Mouse (Mus musculus) adipose tissue, adult 10 weeks (tissue): ENCODE measurements around the gene 2310034C09Rik. TPM values are rescaled to one million over a fixed set of nuclear protein-coding genes. Genes with fewer than 3 reads are reported as not detected.

Source experiments
- polyA plus RNA-seq: library from polyadenylated mRNA; stranded (reverse); fragments of 350-450 nt; fragmentation: Illumina TruSeq; extraction: RNeasy Lipid Tissue Mini Kit (QIAGEN cat#74804); gene quantifications from one replicate; pipeline ENCODE4 v1.2.3, GENCODE M21; 2014; ENCODE audit warnings: low read depth, low replicate concordance

The 2310034C09Rik gene
- not detected for polyA plus RNA-seq

DNA sequence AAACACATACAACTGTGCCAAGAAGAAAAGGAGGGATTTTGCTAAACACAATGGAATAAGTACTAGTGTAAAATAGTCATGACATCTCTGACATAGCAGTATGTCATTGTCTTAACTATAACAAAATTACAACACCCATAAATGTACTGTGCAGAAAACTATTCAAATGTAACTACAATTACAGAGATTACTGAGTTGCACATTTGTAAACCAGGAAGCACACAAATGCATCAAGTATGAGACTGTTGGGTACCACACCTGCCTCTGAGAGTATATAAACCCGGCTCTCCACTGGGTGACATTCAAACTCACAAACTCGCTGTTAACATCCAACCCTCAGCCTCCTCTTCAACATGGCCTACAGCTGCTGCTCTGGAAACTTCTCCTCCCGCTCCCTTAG lies at the start of gene 2310034C09Rik:
TSS of gene 2310034C09Rik (plus strand) at position 301 of the 400 bp plus-strand sequence.

DNA sequence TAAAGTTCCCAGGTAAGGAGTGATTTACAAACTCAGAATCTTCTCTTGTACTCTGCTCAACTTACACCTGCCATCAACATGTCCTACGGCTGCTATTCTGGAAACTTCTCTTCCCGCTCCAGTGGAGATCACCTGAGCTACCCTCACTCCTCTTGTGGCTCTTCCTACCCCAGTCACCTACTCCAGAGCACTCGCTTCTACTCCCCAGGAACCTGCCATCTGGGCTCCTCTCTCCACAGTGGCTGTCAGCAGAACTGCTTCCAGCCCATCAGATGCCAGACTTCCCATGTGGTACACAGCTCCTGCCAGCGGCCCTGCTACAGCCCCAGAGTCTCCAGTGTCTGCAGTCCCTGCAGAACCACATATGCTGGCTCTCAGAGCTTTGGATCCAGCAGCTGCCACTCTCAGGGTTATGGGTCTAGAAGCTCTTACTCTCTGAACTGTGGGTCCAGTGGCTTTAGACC lies 29.8 kb upstream of the 2310034C09Rik start, which contains the start of gene Krtap13-1:
TSS of gene Krtap13-1 (plus strand) at position 51 of the 464 bp plus-strand sequence.

DNA sequence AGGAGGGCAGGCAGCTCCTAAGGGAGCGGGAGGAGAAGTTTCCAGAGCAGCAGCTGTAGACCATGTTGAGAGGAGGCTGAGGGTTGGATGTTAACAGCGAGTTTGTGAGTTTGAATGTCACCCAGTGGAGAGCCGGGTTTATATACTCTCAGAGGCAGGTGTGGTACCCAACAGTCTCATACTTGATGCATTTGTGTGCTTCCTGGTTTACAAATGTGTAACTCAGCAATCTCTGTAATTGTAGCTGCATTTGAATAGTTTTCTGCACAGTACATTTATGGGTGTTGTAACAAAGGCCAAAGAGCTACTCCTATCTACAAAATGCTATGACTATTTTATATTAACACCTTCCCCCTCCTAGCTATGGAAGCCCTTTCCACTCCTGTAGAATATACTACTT lies 7.1 kb upstream of the 2310034C09Rik start, which contains the start of gene Krtap13:
TSS of gene Krtap13 (minus strand) at position 101 of the 400 bp plus-strand sequence.

DNA sequence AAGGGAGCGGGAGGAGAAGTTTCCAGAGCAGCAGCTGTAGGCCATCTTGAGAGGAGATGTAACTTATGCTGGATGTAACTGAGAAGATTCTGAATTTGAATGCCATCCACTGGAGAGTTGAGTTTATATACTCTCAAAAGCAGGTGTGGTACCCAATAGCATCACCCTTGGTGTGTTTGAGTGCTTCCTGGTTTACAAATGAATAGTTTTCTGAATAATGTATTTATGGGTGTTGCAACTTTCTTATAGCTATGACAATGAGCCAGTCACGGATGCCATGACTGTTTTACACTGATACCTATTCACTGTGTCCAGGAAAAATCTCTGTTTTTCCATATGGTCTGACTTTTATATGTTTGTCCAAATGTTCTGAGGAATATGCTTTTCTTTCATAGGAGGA lies 15.5 kb downstream of the 2310034C09Rik start, which contains the start of gene 2310057N15Rik:
TSS of gene 2310057N15Rik (minus strand) at position 101 of the 400 bp plus-strand sequence.

DNA sequence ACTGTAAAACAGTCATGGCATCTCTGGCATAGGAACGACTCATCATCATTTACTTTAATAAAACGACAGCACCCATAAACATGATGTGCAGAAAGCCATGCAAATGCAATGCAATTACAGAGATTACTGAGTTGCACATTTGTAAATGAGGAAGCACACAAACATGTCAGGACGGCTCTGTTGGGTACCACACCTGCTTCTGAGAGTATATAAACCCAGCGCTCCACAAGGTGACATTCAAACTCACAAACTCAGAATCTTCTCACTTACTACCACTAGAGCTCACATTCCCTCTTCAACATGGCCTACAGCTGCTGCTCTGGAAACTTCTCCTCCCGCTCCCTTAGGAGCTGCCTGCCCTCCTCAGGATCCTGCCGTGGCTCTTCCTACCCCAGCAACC lies 18.9 kb downstream of the 2310034C09Rik start, which contains the start of gene Gm5965:
TSS of gene Gm5965 (plus strand) at position 301 of the 400 bp plus-strand sequence.

Other genes starting within 250 kb of the 2310034C09Rik start
- 46.2 TPM for gene Cldn8, start 195.7 kb upstream of the 2310034C09Rik start, polyA plus RNA-seq
- gene Krtap24-1, start 146.6 kb upstream of the 2310034C09Rik start, polyA plus RNA-seq = not detected
- not detected for gene 2310079G19Rik, start 131.2 kb upstream of the 2310034C09Rik start, polyA plus RNA-seq
- not detected for gene Krtap26-1, start 111.1 kb upstream of the 2310034C09Rik start, polyA plus RNA-seq
- gene Krtap27-1, start 87.2 kb upstream of the 2310034C09Rik start, polyA plus RNA-seq = not detected
- not detected for gene 2310061N02Rik, start 50.9 kb upstream of the 2310034C09Rik start, polyA plus RNA-seq
- gene Krtap13-1, start 30.0 kb upstream of the 2310034C09Rik start, polyA plus RNA-seq = not detected
- not detected for gene Krtap13, start 7.2 kb upstream of the 2310034C09Rik start, polyA plus RNA-seq
- not detected for gene 2310057N15Rik, start 15.4 kb downstream of the 2310034C09Rik start, polyA plus RNA-seq
- gene Gm5965, start 19.0 kb downstream of the 2310034C09Rik start, polyA plus RNA-seq = not detected
- gene Gm20741, start 53.4 kb downstream of the 2310034C09Rik start, polyA plus RNA-seq = not detected
- gene Krtap15, start 61.4 kb downstream of the 2310034C09Rik start, polyA plus RNA-seq = not detected
- gene Krtap14, start 67.3 kb downstream of the 2310034C09Rik start, polyA plus RNA-seq = not detected
- gene Krtap19-1, start 110.6 kb downstream of the 2310034C09Rik start, polyA plus RNA-seq = not detected
- gene Krtap19-2, start 115.4 kb downstream of the 2310034C09Rik start, polyA plus RNA-seq = not detected
- gene Krtap19-3, start 119.2 kb downstream of the 2310034C09Rik start, polyA plus RNA-seq = not detected
- gene Krtap19-4, start 126.2 kb downstream of the 2310034C09Rik start, polyA plus RNA-seq = not detected
- gene Krtap19-5, start 137.6 kb downstream of the 2310034C09Rik start, polyA plus RNA-seq = not detected
- not detected for gene Krtap19-9b, start 173.4 kb downstream of the 2310034C09Rik start, polyA plus RNA-seq
- not detected for gene Krtap16-3, start 204.0 kb downstream of the 2310034C09Rik start, polyA plus RNA-seq